Mouse (Mus musculus) embryo, embryonic 10.5 days (tissue): ENCODE measurements around the gene Erbb3.
"Not testable (repeated sequence)": the region's sequence is repeated elsewhere in the genome, so short reads cannot be mapped to it uniquely, and the experiment has no call there.

Experiments
- DNase-seq: peaks from one replicate; pipeline ENCODE4 v3.0.0-alpha.2; 2015; ENCODE audit warnings: low spot score

Erbb3 gene

GRCm38 (mm10) chr10:128556963-128557362 is 32.5 kb downstream of the Erbb3 start:
- DNase-seq = no peak

GRCm38 (mm10) chr10:128556286-128556685 is 33.2 kb downstream of the Erbb3 start:
- peak; percentile 24 for DNase-seq

- not testable (repeated sequence) for DNase-seq
Observed at GRCm38 (mm10) chr10:128555567-128555966, 33.9 kb downstream of the Erbb3 start.

- not testable (repeated sequence) for DNase-seq
Observed at GRCm38 (mm10) chr10:128550144-128550823, 39.2 kb downstream of the Erbb3 start.

GRCm38 (mm10) chr10:128549682-128550057 is 39.8 kb downstream of the Erbb3 start:
- not testable (repeated sequence) for DNase-seq

GRCm38 (mm10) chr10:128548947-128549681 is 40.3 kb downstream of the Erbb3 start, which contains the start of gene Rpl41:
Gene Rpl41, minus strand, starts transcription at chr10:128549305.
- DNase-seq = peak; percentile 98

GRCm38 (mm10) chr10:128548051-128548791 is 41.2 kb downstream of the Erbb3 start:
- peak; percentile 17 for DNase-seq

GRCm38 (mm10) chr10:128547361-128548032 is 42.0 kb downstream of the Erbb3 start, which contains the start of gene Zc3h10:
Gene Zc3h10, minus strand, starts transcription at chr10:128547774.
- peak; percentile 99 for DNase-seq

- DNase-seq = no peak
Observed at GRCm38 (mm10) chr10:128546787-128547186, 42.7 kb downstream of the Erbb3 start.

GRCm38 (mm10) chr10:128546361-128546760 is 43.1 kb downstream of the Erbb3 start:
- DNase-seq = peak; percentile 86

- no peak for DNase-seq
Observed at GRCm38 (mm10) chr10:128545570-128545898, 43.9 kb downstream of the Erbb3 start.

- no peak for DNase-seq
Observed at GRCm38 (mm10) chr10:128544674-128545569, 44.5 kb downstream of the Erbb3 start.

- DNase-seq = no peak
Observed at GRCm38 (mm10) chr10:128544151-128544657, 45.2 kb downstream of the Erbb3 start.

GRCm38 (mm10) chr10:128543100-128543499 is 46.4 kb downstream of the Erbb3 start:
- DNase-seq = no peak

GRCm38 (mm10) chr10:128538340-128538870 is 51.0 kb downstream of the Erbb3 start:
- DNase-seq = no peak

GRCm38 (mm10) chr10:128536266-128536940 is 53.0 kb downstream of the Erbb3 start:
- DNase-seq = peak; percentile 97

- no peak for DNase-seq
Observed at GRCm38 (mm10) chr10:128535624-128536265, 53.7 kb downstream of the Erbb3 start.

GRCm38 (mm10) chr10:128535206-128535605 is 54.2 kb downstream of the Erbb3 start:
- no peak for DNase-seq
